Mouse (Mus musculus) embryonic fibroblast, embryonic 13.5 days (primary cell): ENCODE measurements around the gene Dll3.

Experiments
- CTCF ChIP-seq: IDR thresholded peaks from 2 replicates; pipeline ENCODE4 v1.5.1; 2011; ENCODE audit warnings: mild to moderate bottlenecking, control low read depth, low read length, moderate library complexity, borderline replicate concordance; ENCODE audit not compliant: insufficient read depth
- POLR2A ChIP-seq: IDR thresholded peaks from 2 replicates; pipeline ENCODE4 v1.6.1; 2011; ENCODE audit warnings: low read depth, mild to moderate bottlenecking, control low read depth, low read length, moderate library complexity

DNA sequence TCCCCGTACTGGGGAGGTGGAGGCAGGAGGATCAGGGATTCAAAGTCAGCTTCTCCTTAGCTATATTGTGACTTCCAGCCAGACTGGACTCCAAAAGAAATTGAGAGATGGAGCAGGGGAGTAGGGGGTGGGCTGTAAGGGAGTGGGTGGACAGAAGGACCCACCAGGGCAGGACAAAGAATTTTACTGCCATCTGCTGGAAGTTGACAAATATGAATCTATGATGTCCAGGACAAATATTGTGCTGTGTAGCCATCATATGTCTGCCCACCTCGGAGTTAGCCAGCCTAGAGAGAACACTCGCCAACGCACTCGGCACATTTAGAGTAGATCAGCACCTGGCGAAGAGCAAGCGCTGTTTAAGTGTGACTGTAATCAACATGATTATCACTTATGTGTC, 46.6 kb upstream of the Dll3 start:
- no peak for TF ChIP-seq POLR2A
- TF ChIP-seq CTCF, result no peak
